Mouse (Mus musculus): ENCODE measurements around the gene Dock10.

The Dock10 gene

GRCm38 (mm10) chr1:80728183-80728582, 30.1 kb downstream of the Dock10 start:
- peak; percentile 70 for ATAC-seq (ENCODE audit: low TSS enrichment)

DNA sequence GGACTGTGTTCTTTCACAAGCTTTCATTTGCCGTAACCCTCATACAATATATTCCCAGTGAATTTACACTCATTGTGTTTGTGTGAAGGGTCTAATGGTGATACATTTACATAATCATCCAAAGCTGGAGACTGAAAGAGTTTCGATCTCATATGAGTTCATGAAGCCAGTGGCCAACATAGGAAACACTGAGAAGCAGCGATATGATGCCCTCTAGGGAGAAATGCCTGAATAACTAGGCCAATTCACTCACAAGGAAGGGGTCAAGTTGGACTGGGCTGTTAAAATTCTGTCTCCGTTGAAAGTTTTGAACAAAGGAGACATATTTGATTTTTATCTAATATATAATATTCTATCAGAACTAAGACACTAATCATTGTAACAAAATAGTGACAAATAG, 30.9 kb downstream of the Dock10 start:
- no peak for ATAC-seq (ENCODE audit: low TSS enrichment)

GRCm38 (mm10) chr1:80722647-80723046, 35.7 kb downstream of the Dock10 start:
- peak; percentile 83; the same call in 1 of the 2 replicates for ATAC-seq (ENCODE audit: low TSS enrichment)

GRCm38 (mm10) chr1:80722001-80722400, 36.3 kb downstream of the Dock10 start:
- no peak for ATAC-seq (ENCODE audit: low TSS enrichment)

- ATAC-seq (ENCODE audit: low TSS enrichment) = no peak
Observed at GRCm38 (mm10) chr1:80721181-80721580, 37.1 kb downstream of the Dock10 start.

- ATAC-seq (ENCODE audit: low TSS enrichment) = no peak
Observed at GRCm38 (mm10) chr1:80720146-80720545, 38.2 kb downstream of the Dock10 start.

GRCm38 (mm10) chr1:80719436-80719835, 38.9 kb downstream of the Dock10 start:
- ATAC-seq (ENCODE audit: low TSS enrichment) = no peak

- ATAC-seq (ENCODE audit: low TSS enrichment) = no peak
Observed at GRCm38 (mm10) chr1:80718666-80719065, 39.7 kb downstream of the Dock10 start.

GRCm38 (mm10) chr1:80715917-80716316, 42.4 kb downstream of the Dock10 start:
- no peak for ATAC-seq (ENCODE audit: low TSS enrichment)

- no peak for ATAC-seq (ENCODE audit: low TSS enrichment)
Observed at GRCm38 (mm10) chr1:80713920-80714319, 44.4 kb downstream of the Dock10 start.

- ATAC-seq (ENCODE audit: low TSS enrichment) = no peak
Observed at GRCm38 (mm10) chr1:80710607-80711261, 47.6 kb downstream of the Dock10 start.

- peak; percentile 53 for ATAC-seq (ENCODE audit: low TSS enrichment)
Observed at GRCm38 (mm10) chr1:80710097-80710541, 48.2 kb downstream of the Dock10 start.

DNA sequence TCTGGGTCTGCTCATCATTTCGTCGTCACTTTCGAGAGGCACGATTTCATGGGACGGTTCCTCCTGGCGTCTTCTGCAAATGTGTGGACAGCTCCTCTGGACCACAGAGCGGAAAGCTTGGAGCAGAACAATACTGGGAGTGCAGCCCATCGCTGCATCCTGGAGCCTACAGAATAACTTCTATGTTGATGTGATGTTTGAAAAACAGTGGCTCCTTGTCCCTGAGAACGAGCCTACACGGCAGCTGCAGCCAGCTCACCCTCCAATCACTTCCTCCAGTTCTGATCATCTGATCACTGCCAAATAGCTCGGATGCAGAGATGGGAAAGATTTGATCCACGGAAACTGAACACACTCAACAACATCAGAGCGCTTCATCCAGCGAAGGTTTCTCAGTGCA, 49.0 kb downstream of the Dock10 start:
- ATAC-seq (ENCODE audit: low TSS enrichment) = peak; percentile 91

- ATAC-seq (ENCODE audit: low TSS enrichment) = no peak
Observed at GRCm38 (mm10) chr1:80703279-80703678, 55.0 kb downstream of the Dock10 start.

DNA sequence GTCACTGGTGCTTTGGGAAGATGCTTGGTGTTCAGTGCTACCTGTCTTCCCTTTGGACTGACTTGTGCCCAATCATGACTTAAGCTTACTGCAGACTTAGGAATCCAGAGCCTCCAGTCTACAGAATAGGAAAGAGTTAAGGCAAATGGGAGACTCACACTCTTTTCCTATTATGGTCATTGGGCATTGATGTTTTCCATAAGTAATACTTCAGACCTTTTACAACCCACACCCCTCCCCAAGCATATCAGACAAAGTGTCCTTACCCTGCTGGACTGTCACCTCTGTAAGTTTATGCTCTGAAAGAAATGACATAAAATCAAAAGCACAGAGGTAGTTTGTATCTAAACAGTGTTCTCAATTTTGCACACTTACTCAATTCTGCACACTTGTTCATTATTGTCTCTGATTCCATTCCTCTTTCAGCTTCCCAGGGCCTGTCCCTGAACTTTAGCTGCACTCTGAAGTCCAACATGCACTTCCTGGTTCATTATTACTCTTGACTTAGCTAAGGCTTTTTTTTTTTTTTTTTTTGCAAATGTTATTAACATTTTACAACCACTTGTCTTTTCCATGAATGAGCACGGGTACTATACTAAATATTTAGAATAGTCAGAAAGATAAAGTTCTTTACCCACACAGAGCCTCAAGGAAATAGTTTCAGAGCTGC, 82.2 kb downstream of the Dock10 start:
- no peak for ATAC-seq (ENCODE audit: low TSS enrichment)

GRCm38 (mm10) chr1:80671730-80672129, 86.6 kb downstream of the Dock10 start:
- ATAC-seq (ENCODE audit: low TSS enrichment) = no peak

DNA sequence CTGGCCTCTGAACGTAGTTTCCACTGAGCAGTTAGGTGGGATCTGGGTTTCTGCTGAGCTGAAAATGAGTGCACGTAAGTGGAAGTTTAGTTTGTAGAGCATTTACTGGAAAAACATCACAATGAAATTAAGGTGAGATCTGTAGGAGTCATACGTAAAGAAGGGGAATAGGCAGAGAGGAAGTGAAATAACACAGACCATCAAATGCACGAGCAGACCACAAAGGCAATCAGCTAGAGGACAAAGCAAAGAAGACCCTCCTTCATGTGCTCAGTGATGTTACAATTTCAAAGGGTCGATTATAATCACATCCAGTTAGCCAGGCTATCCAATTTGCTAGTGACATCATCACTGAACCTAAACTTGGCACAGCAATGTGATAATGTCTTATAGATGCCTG, 87.3 kb downstream of the Dock10 start:
- ATAC-seq (ENCODE audit: low TSS enrichment) = no peak

DNA sequence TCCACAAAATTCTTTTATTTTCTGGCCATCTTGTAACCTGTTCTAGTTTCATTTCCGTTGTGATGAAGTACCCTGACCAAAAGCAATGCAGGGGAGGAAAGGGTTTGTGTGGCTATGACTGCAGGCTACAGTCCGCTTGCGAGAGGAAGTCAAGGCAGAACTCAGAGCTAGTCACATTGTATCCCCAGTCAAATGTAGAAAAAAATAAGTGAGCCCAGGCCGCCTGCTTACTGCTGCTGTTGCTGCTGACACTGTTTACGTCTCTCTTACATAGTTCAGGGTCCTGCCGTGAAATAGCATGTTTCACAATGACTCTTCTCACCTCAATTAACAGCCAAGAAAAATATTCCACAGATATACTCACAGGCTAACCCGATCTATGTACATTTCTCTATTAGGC, 87.9 kb downstream of the Dock10 start:
- ATAC-seq (ENCODE audit: low TSS enrichment) = no peak

GRCm38 (mm10) chr1:80665761-80666160, 92.6 kb downstream of the Dock10 start:
- ATAC-seq (ENCODE audit: low TSS enrichment) = no peak

DNA sequence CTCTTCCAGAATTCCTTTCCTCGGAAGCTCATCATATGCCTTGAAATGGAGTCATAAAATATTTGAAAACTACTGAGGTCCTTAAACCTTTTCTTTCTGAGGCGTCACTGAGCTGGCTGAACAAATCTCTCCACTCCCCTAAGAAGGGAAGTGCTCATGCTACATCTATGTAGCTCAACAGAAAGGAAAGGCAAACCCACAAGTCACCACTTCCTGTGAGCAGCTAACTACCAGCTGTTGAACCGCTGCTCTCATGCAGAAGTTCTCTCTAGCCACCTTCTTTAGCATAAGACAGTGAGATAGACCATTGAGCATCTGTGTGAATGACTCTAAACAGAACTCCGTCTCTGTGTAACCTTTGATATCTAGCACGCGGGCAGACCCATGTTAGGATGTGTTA, 93.2 kb downstream of the Dock10 start:
- no peak; the same call in 1 of the 2 replicates for ATAC-seq (ENCODE audit: low TSS enrichment)

- ATAC-seq (ENCODE audit: low TSS enrichment) = no peak
Observed at GRCm38 (mm10) chr1:80661506-80662402, 96.6 kb downstream of the Dock10 start.

GRCm38 (mm10) chr1:80659465-80660245, 98.7 kb downstream of the Dock10 start:
- no peak for ATAC-seq (ENCODE audit: low TSS enrichment)
